Mouse (Mus musculus): ENCODE data around the gene Msn.
"Not testable (repeated sequence)": the region's sequence is repeated elsewhere in the genome, so short reads cannot be mapped to it uniquely, and the experiment has no call there.

The Msn gene

GRCm38 (mm10) chrX:96134243-96134661 is 38.4 kb downstream of the Msn start:
- POLR2A ChIA-PET, result interaction anchor here in 2 of 4 experiments (0.9 to 2.4 kb wide), 10 partner anchors 11 to 166 kb away, joined by 3 to 15 read pairs (median 3); no protein-coding TSS in a partner anchor
- CTCF ChIA-PET, result no interaction called here

- ChIA-PET POLR2A (interaction anchor here in 3 of 4 experiments (0.6 to 2.4 kb wide), 18 partner anchors 10 to 1242 kb away, joined by 3 to 15 read pairs (median 3); partner anchors contain the start of gene Eda2r (in 1 of the 3)), CTCF (no interaction called here)
Observed at GRCm38 (mm10) chrX:96134840-96135580, 39.2 kb downstream of the Msn start.

- ChIA-PET CTCF (no interaction called here), POLR2A (interaction anchor here in 3 of 4 experiments (0.6 to 2.4 kb wide), 16 partner anchors 12 to 1241 kb away, joined by 3 to 15 read pairs (median 3); partner anchors contain the start of gene Eda2r (in 1 of the 3))
Observed at GRCm38 (mm10) chrX:96135581-96135980, 39.7 kb downstream of the Msn start.

- POLR2A ChIA-PET, result no interaction called here
- CTCF ChIA-PET, result interaction anchor here in 1 of 4 experiments (0.7 kb wide), 1 partner anchor 101 kb away, joined by 3 read pairs; no protein-coding TSS in a partner anchor
Observed at GRCm38 (mm10) chrX:96139262-96139661, 43.4 kb downstream of the Msn start.

- POLR2A ChIA-PET, result interaction anchor here in 1 of 4 experiments (1.3 kb wide), 1 partner anchor 10 kb away, joined by 3 read pairs; no protein-coding TSS in a partner anchor
- CTCF ChIA-PET, result interaction anchor here in 2 of 4 experiments (0.6 to 1.1 kb wide), 2 partner anchors 14 to 146 kb away, joined by 3 to 4 read pairs; no protein-coding TSS in a partner anchor
Observed at GRCm38 (mm10) chrX:96144960-96145488, 49.2 kb downstream of the Msn start.

- ChIA-PET CTCF (no interaction called here), POLR2A (no interaction called here)
Observed at GRCm38 (mm10) chrX:96148217-96148616, 52.4 kb downstream of the Msn start.

- POLR2A ChIA-PET, result interaction anchor here in 1 of 4 experiments (0.8 kb wide), 1 partner anchor 35 kb away, joined by 3 read pairs; no protein-coding TSS in a partner anchor
- CTCF ChIA-PET, result no interaction called here
Observed at GRCm38 (mm10) chrX:96153362-96153761, 57.5 kb downstream of the Msn start.

GRCm38 (mm10) chrX:96157936-96158335 is 62.1 kb downstream of the Msn start:
- CTCF ChIA-PET, result no interaction called here

GRCm38 (mm10) chrX:96162571-96162970 is 66.7 kb downstream of the Msn start:
- POLR2A ChIA-PET, result no interaction called here
- CTCF ChIA-PET, result no interaction called here

More at GRCm38 (mm10) chrX:96157936-96158335, 62.1 kb downstream of the Msn start:
- POLR2A ChIA-PET, result no interaction called here

GRCm38 (mm10) chrX:96171645-96172388 is 76.0 kb downstream of the Msn start:
- ChIA-PET CTCF (interaction anchor here in 1 of 4 experiments (0.6 kb wide), 1 partner anchor 495 kb away, joined by 3 read pairs; no protein-coding TSS in a partner anchor), POLR2A (no interaction called here)

- CTCF ChIA-PET, result interaction anchor here in 1 of 4 experiments (1.2 kb wide), 1 partner anchor 159 kb away, joined by 4 read pairs; no protein-coding TSS in a partner anchor
- POLR2A ChIA-PET, result interaction anchor here in 1 of 4 experiments (0.6 kb wide), 2 partner anchors 14 to 179 kb away, joined by 3 read pairs; no protein-coding TSS in a partner anchor
Observed at GRCm38 (mm10) chrX:96178437-96178836, 82.6 kb downstream of the Msn start.

GRCm38 (mm10) chrX:96184100-96184732 is 88.4 kb downstream of the Msn start:
- ChIA-PET POLR2A (no interaction called here), CTCF (no interaction called here)

- CTCF ChIA-PET, POLR2A ChIA-PET: not testable (repeated sequence)
Observed at GRCm38 (mm10) chrX:96205143-96205542, 109.3 kb downstream of the Msn start.

GRCm38 (mm10) chrX:96206872-96207271 is 111.0 kb downstream of the Msn start:
- ChIA-PET CTCF (no interaction called here), POLR2A (no interaction called here)

- POLR2A ChIA-PET, result no interaction called here
- CTCF ChIA-PET, result no interaction called here
Observed at GRCm38 (mm10) chrX:96218088-96218487, 122.2 kb downstream of the Msn start.

Data from embryonic stem cell, embryonic (primary cell).